Mouse (Mus musculus) limb, embryonic 14.5 days (tissue): Measurements from ENCODE around the gene Hinfp. TPM values are rescaled to one million over a fixed set of nuclear protein-coding genes. Genes with fewer than 3 reads are reported as not detected.

Experiments
- ATAC-seq: fragments of 200-750 bp; cut with Nextera tagmentation; 2 replicates; pipeline ENCODE4 v1.8.0; 2017; ENCODE audit warnings: low read depth, moderate number of reproducible peaks, moderate TSS enrichment; ENCODE audit not compliant: low FRiP score
- DNase-seq: peaks from one replicate; pipeline ENCODE4 v3.0.0-alpha.2; 2015; ENCODE audit warnings: low spot score
- H3K27ac ChIP-seq: fragments of 300-500 bp; sonication (generic); replicated peaks from 2 replicates; pipeline ENCODE4 v1.5.1; 2014; ENCODE audit warnings: low read depth, mild to moderate bottlenecking, low read length, moderate library complexity, mixed read lengths
- H3K27me3 ChIP-seq: fragments of 300-500 bp; sonication (generic); 2 replicates; pipeline ENCODE4 v1.6.1; 2014; ENCODE audit warnings: low read length, mixed read lengths; ENCODE audit not compliant: control insufficient read depth, insufficient read depth
- H3K36me3 ChIP-seq: fragments of 300-500 bp; sonication (generic); 2 replicates; pipeline ENCODE4 v1.6.1; 2014; ENCODE audit warnings: mild to moderate bottlenecking, low read length, moderate library complexity, mixed read lengths; ENCODE audit not compliant: control insufficient read depth, insufficient read depth
- H3K4me1 ChIP-seq: fragments of 300-500 bp; sonication (generic); 2 replicates; pipeline ENCODE4 v1.6.1; 2014; ENCODE audit warnings: antibody characterized with exemption, low read length, mixed read lengths; ENCODE audit not compliant: control insufficient read depth, insufficient read depth
- H3K4me2 ChIP-seq: fragments of 300-500 bp; sonication (generic); replicated peaks from 2 replicates; pipeline ENCODE4 v1.6.1; 2014; ENCODE audit warnings: low read depth, mild to moderate bottlenecking, low read length, moderate library complexity; ENCODE audit not compliant: severe bottlenecking
- H3K4me3 ChIP-seq: fragments of 300-500 bp; sonication (generic); replicated peaks from 2 replicates; pipeline ENCODE4 v1.5.1; 2014; ENCODE audit warnings: low read length
- H3K9ac ChIP-seq: fragments of 300-500 bp; sonication (generic); 2 replicates; pipeline ENCODE4 v1.6.1; 2014; ENCODE audit warnings: mild to moderate bottlenecking, low read depth, low read length, moderate library complexity; ENCODE audit not compliant: severe bottlenecking
- H3K9me3 ChIP-seq: fragments of 300-500 bp; sonication (generic); 2 replicates; pipeline ENCODE4 v1.6.1; 2016; ENCODE audit warnings: low read length; ENCODE audit not compliant: control insufficient read depth
- POLR2A ChIP-seq: fragments of 200-500 bp; IDR thresholded peaks from 2 replicates; pipeline ENCODE4 v1.8.0; 2012; ENCODE audit warnings: inconsistent platforms, mild to moderate bottlenecking, moderate library complexity, borderline replicate concordance; ENCODE audit not compliant: insufficient read depth, insufficient read length; ENCODE audit errors: extremely low read depth
- WGBS: fragments of 180-500 bp; shearing (Covaris S2); extraction: QIAGEN DNeasy Blood & Tissue Kit; methylation state at CpG from one replicate; pipeline ENCODE4 v1.1.7; 2014; 5-methylcytosine and 5-hydroxymethylcytosine counted together
- polyA plus RNA-seq, 2 experiments: library from polyadenylated mRNA; depleted of rRNA in 1 of 2; stranded (reverse) in 1 of 2; unstranded in 1 of 2; fragments of >200 nt; fragmentation: Nextera tagmentation in 1 of 2; extraction: Ambion mirVana in 1 of 2; gene quantifications; 2 replicates each; pipeline versions ENCODE4 v1.2.1 to v1.2.3; 2012 to 2014

Hinfp gene
- polyA plus RNA-seq, 2 experiments = 18.0 to 39.4 TPM

DNA sequence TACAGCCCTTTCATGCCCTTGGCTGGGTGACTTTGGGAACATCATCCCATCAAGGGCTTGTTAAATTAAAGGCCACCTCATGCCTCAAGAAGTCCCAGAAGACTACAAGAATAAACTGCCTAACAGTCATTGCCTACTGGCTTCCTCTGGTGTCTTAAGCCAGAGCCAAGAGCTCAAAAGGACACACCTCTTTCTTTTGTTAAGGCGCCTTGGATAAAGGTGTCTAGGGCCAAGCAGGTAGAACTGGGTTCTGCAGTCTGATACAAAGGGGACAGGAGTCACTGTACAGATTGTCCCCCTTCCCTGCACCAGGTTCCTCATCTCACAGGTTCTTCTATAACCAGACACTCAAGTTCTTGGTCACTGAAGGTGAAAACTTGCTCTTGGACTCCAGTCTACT lies 37.1 kb upstream of the Hinfp start:
- Histone ChIP-seq H3K4me2 (peak overlapping the region; percentile 66; the same call in 1 of the 2 replicates), H3K4me1 (peaks cover 5% of the 10 kb centered on the region), H3K9me3 (no peaks in the 10 kb centered on the region), H3K9ac (no peak overlapping the region), H3K27me3 (no peaks in the 10 kb centered on the region), H3K27ac (no peak overlapping the region), H3K36me3 (peaks cover 39% of the 10 kb centered on the region), H3K4me3 (no peak overlapping the region)
- no peak for TF ChIP-seq POLR2A
- 90% methylated on average over 1 of the region's 1 CpGs for WGBS
- DNase-seq (no peak), ATAC-seq (no peak)

DNA sequence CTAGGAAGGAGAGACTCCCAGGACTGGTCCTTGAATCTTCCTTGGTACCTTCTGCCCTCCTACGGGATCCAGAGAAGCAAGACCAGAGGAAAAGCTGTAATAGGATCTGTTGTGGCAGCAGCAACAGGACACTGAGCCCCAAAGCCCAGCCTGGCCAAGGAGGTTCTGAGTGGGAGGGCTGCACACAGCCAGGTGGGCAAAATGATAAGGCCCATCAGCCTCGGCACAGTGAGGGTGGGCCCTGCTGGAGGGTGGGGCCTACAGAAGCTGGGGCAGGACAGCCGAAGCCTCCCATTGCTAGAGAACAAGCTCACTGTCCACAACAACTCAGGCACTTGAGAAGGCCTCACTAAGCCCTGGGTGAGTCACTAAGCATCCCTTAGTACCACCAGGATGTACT lies 36.7 kb upstream of the Hinfp start:
- H3K9me3 ChIP-seq = no peaks in the 10 kb centered on the region
- no peak overlapping the region for H3K27ac ChIP-seq
- no peak for DNase-seq
- no peak overlapping the region for H3K4me2 ChIP-seq
- peaks cover 39% of the 10 kb centered on the region for H3K36me3 ChIP-seq
- H3K27me3 ChIP-seq = no peaks in the 10 kb centered on the region
- no peak overlapping the region for H3K9ac ChIP-seq
- no peak overlapping the region for H3K4me3 ChIP-seq
- WGBS = 73% methylated on average over 3 of the region's 3 CpGs
- TF ChIP-seq POLR2A = no peak
- peaks cover 9% of the 10 kb centered on the region for H3K4me1 ChIP-seq
- ATAC-seq = no peak

DNA sequence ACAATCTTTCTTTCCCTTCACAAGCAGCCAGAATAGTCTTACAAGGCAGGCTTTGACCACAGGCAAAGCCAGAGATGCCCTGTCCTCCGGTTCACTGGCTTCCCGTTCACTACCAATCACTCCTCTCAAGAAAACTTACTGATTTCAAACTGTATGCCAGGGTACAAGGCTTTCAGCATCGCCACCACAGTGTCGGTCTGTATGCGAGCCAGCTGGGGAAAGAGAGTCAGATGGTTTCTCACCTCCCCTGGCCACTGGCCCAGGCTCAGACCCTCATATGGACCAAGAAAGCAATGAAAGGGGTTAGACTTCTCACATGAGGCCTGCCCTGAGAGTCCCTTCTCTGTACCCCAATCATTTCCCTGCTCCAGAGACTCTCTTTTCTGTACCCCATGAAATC lies 36.0 kb upstream of the Hinfp start:
- Histone ChIP-seq H3K9me3 (no peaks in the 10 kb centered on the region), H3K36me3 (peaks cover 39% of the 10 kb centered on the region), H3K27me3 (no peaks in the 10 kb centered on the region), H3K4me3 (no peak overlapping the region), H3K27ac (no peak overlapping the region), H3K4me1 (peaks cover 16% of the 10 kb centered on the region), H3K4me2 (no peak overlapping the region), H3K9ac (no peak overlapping the region)
- no peak for TF ChIP-seq POLR2A
- ATAC-seq (no peak), DNase-seq (no peak)
- 91% methylated on average over 5 of the region's 5 CpGs for WGBS

DNA sequence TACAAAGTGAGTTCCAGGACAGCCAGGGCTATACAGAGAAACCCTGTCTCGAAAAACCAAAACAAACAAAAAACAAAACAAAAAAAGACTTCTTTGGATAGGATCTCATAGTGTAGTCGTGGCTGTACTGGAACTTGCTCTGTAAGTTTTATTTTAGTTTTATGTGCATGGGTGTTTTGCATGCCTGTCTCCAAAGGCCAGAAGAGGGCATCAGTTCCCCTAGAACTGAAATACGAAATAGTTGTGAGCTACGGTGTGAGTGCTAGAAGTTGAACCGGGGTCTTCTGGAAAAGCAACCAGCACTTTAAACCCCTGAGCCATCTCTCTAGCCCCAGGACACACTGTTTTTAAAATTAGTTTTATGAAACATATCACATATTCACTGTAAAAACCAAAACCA lies 33.1 kb upstream of the Hinfp start:
- DNase-seq (no peak), ATAC-seq (no peak)
- TF ChIP-seq POLR2A = no peak
- Histone ChIP-seq H3K9me3 (no peaks in the 10 kb centered on the region), H3K27ac (no peak overlapping the region), H3K4me2 (no peak overlapping the region), H3K9ac (no peak overlapping the region), H3K4me1 (peaks cover 16% of the 10 kb centered on the region), H3K4me3 (no peak overlapping the region), H3K27me3 (no peaks in the 10 kb centered on the region), H3K36me3 (peaks cover 36% of the 10 kb centered on the region)
- 81% methylated on average over 5 of the region's 5 CpGs for WGBS

DNA sequence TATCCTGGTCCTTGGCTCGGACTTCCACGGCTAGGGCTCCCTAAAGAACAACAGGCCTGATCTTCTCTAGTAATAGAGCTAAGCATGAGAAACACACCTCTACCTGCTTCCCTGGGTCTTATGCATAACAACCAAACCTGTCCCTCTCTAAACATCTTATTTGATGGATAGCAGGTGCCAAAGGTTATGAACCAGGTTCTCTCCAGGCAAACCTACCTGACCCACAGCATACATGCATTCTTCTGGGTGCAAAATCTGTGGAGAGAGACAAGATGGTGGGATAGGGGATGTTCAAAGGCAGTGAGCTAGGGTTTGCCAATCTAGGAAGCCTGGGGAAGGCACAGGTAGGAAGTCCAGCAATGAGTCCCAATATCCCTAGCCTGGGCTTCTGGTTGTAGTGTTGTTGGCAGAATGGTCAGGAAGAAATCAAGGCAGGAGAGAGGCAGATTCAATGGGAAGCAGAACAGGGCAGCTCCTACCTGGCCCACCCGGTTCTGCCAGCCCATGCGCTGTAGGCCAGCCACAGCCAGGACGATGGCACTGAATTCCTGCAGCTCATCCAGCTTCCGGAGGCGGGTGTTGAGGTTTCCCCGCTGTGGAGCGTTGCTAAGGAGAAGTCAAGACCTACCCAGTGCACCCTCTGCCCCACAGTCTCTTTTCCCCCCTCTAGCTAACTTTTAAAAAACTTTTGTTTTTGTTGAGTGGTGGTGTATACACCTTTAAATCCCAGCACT lies 32.1 kb upstream of the Hinfp start:
- Histone ChIP-seq H3K9me3 (no peaks in the 10 kb centered on the region), H3K27ac (no peak overlapping the region), H3K9ac (peak overlapping the region; percentile 28; the same call in 1 of the 2 replicates), H3K4me2 (peak overlapping the region; percentile 80; the same call in 1 of the 2 replicates), H3K4me3 (peak overlapping the region; percentile 60; the same call in 1 of the 2 replicates), H3K27me3 (no peaks in the 10 kb centered on the region), H3K36me3 (peaks cover 46% of the 10 kb centered on the region), H3K4me1 (peaks cover 12% of the 10 kb centered on the region)
- 69% methylated on average over 9 of the region's 9 CpGs for WGBS
- TF ChIP-seq POLR2A = no peak
- ATAC-seq (no peak), DNase-seq (no peak)
